Mouse (Mus musculus) liver, embryonic 16.5 days (tissue): Measurements from ENCODE around the gene Ager. TPM values are rescaled to one million over a fixed set of nuclear protein-coding genes. Genes with fewer than 3 reads are reported as not detected.

Source experiments
- ATAC-seq: fragments of 200-750 bp; cut with Nextera tagmentation; 2 replicates; pipeline ENCODE4 v1.8.0; 2017; ENCODE audit warnings: low read depth, mild to moderate bottlenecking, moderate number of reproducible peaks, moderate library complexity
- H3K27ac ChIP-seq: fragments of 300-500 bp; sonication (generic); 2 replicates; pipeline ENCODE4 v1.5.1; 2014; ENCODE audit warnings: mild to moderate bottlenecking, low read length
- H3K27me3 ChIP-seq: fragments of 300-500 bp; sonication (generic); 2 replicates; pipeline ENCODE4 v1.6.1; 2014; ENCODE audit warnings: low read depth, low read length, mixed read lengths; ENCODE audit not compliant: control insufficient read depth, insufficient read depth
- H3K36me3 ChIP-seq: fragments of 300-500 bp; sonication (generic); 2 replicates; pipeline ENCODE4 v1.6.1; 2014; ENCODE audit warnings: mild to moderate bottlenecking; ENCODE audit not compliant: control insufficient read depth, insufficient read depth
- H3K4me1 ChIP-seq: fragments of 300-500 bp; sonication (generic); 2 replicates; pipeline ENCODE4 v1.6.1; 2014; ENCODE audit warnings: low read depth, low read length, mixed read lengths; ENCODE audit not compliant: control insufficient read depth
- H3K4me2 ChIP-seq: fragments of 300-500 bp; sonication (generic); 2 replicates; pipeline ENCODE4 v1.6.1; 2014; ENCODE audit warnings: low read depth, low read length, mixed read lengths
- H3K4me3 ChIP-seq: fragments of 300-500 bp; sonication (generic); 2 replicates; pipeline ENCODE4 v1.5.1; 2014; ENCODE audit warnings: low read depth, mild to moderate bottlenecking, low read length
- H3K9ac ChIP-seq: fragments of 300-500 bp; sonication (generic); 2 replicates; pipeline ENCODE4 v1.6.1; 2014; ENCODE audit warnings: low read depth, low read length
- H3K9me3 ChIP-seq: fragments of 300-500 bp; sonication (generic); replicated peaks from 2 replicates; pipeline ENCODE4 v1.6.1; 2016; ENCODE audit warnings: low read length; ENCODE audit not compliant: control insufficient read depth
- WGBS: fragments of 180-500 bp; shearing (Covaris S2); extraction: QIAGEN DNeasy Blood & Tissue Kit; methylation state at CpG from one replicate; pipeline ENCODE4 v1.1.7; 2014; ENCODE audit not compliant: insufficient replicate concordance; 5-methylcytosine and 5-hydroxymethylcytosine counted together
- polyA plus RNA-seq: library from polyadenylated mRNA; unstranded; fragments of >200 nt; fragmentation: Nextera tagmentation; extraction: Ambion mirVana; gene quantifications from 2 replicates; pipeline ENCODE4 v1.2.1, GENCODE M21; 2015

Gene Ager
- polyA plus RNA-seq, 1 experiment from 2014 or later, result 0.57 TPM

DNA sequence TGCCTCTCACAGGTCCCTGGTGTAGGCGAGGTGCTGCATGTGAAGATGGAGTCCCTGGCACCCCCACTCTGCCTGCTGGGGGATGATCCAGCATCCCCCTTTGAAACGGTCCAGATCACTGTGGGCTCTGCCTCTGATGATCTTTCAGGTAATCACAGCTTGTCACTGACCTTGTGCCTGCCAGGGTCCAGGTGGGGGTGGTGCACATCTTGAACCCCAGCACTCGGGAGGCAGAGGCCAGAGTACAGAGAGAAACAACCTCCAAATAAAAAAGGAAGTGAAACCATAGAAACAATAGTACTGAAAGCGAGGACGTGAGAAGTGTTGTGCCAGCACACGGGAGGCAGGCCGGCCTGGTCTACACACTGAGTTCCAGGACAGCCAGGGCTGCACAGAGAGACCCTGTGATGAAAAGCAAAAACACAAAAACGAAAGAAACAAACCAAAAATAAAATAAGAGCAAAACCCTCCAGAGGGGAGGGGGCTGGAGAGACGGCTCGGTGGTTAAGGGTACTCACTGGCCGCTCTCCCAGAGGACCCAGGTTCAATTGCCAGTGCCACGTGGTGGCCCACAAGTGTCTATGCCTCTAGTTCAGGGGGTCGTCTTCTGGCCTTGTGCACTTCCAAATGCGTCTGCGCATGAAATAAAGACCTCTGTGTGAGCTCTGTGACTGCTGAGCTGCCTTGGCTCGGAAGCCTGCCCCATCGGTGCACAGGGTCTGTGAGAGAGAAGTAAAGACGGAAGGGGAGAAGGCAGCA, 51.6 kb downstream of the Ager start:
- ATAC-seq, result no peak
- peaks cover 26% of the 10 kb centered on the region for H3K4me1 ChIP-seq
- no peak overlapping the region for H3K4me2 ChIP-seq
- H3K27ac ChIP-seq, result no peak overlapping the region
- peaks cover 6% of the 10 kb centered on the region for H3K36me3 ChIP-seq
- H3K9ac ChIP-seq, result no peak overlapping the region
- no peak overlapping the region for H3K4me3 ChIP-seq
- 75% methylated on average over 18 of the region's 18 CpGs for WGBS
- no peaks in the 10 kb centered on the region for H3K9me3 ChIP-seq
- no peaks in the 10 kb centered on the region for H3K27me3 ChIP-seq

Other genes starting within 250 kb of the Ager start
- gene Btnl2, start 243.0 kb upstream of the Ager start, polyA plus RNA-seq, result 0.04 and 0.13 TPM in 2 replicates
- gene Btnl1, start 220.7 kb upstream of the Ager start, polyA plus RNA-seq, result 0.06 and 0.31 TPM in 2 replicates
- gene BC051142, start 199.0 kb upstream of the Ager start, polyA plus RNA-seq, result 0.12 and 0.16 TPM in 2 replicates
- 0.14 TPM in 1 of 2 replicates, not detected in the other for gene Btnl4, start 120.5 kb upstream of the Ager start, polyA plus RNA-seq
- 0.17 TPM in 1 of 2 replicates, not detected in the other for gene Btnl6, start 80.5 kb upstream of the Ager start, polyA plus RNA-seq
- gene Notch4, start 33.6 kb upstream of the Ager start, polyA plus RNA-seq, result 0.71 and 0.81 TPM in 2 replicates
- gene Gpsm3, start 8.1 kb upstream of the Ager start, polyA plus RNA-seq, result 14.4 and 15.3 TPM in 2 replicates
- 2.5 and 3.2 TPM in 2 replicates for gene Pbx2, start 6.6 kb upstream of the Ager start, polyA plus RNA-seq
- 90.3 and 92.4 TPM in 2 replicates for gene Rnf5, start 5.8 kb downstream of the Ager start, polyA plus RNA-seq
- gene Agpat1, start 6.4 kb downstream of the Ager start, polyA plus RNA-seq, result 18.4 and 21.3 TPM in 2 replicates
- 0.33 and 0.51 TPM in 2 replicates for gene Egfl8, start 18.1 kb downstream of the Ager start, polyA plus RNA-seq
- gene Ppt2, start 30.6 kb downstream of the Ager start, polyA plus RNA-seq, result 11.4 and 13.8 TPM in 2 replicates
- not detected in 2 replicates for gene Prrt1, start 31.7 kb downstream of the Ager start, polyA plus RNA-seq
- 3.7 and 4.6 TPM in 2 replicates for gene Fkbpl, start 46.9 kb downstream of the Ager start, polyA plus RNA-seq
- 17.7 and 17.8 TPM in 2 replicates for gene Atf6b, start 49.3 kb downstream of the Ager start, polyA plus RNA-seq
- gene Tnxb, start 72.7 kb downstream of the Ager start, polyA plus RNA-seq, result 0.20 and 0.27 TPM in 2 replicates
- gene C4b, start 146.0 kb downstream of the Ager start, polyA plus RNA-seq, result 19.6 and 26.6 TPM in 2 replicates
- gene Cyp21a1, start 206.7 kb downstream of the Ager start, polyA plus RNA-seq, result 0.70 and 4.9 TPM in 2 replicates
- 10.7 and 11.7 TPM in 2 replicates for gene Stk19, start 239.1 kb downstream of the Ager start, polyA plus RNA-seq
- 25.6 and 27.6 TPM in 2 replicates for gene Dxo, start 239.2 kb downstream of the Ager start, polyA plus RNA-seq